Mouse (Mus musculus): ENCODE data around the gene Senp5. TPM values are rescaled to one million over a fixed set of nuclear protein-coding genes. Genes with fewer than 3 reads are reported as not detected.

Senp5 gene
- polyA plus RNA-seq, 1 experiment from 2014 or later: 14.0 TPM

GRCm38 (mm10) chr16:31945372-31945771, 57.7 kb downstream of the Senp5 start:
- Histone ChIP-seq H3K27ac (ENCODE audit: low read length) (no peak overlapping the region), H3K9me3 (ENCODE audit: low read length) (no peaks in the 10 kb centered on the region), H3K9ac (replicated peaks; ENCODE audit: low read length) (no peak overlapping the region), H3K4me3 (ENCODE audit: low read length) (no peak overlapping the region), H3K27me3 (ENCODE audit: insufficient read depth, low read length) (no peaks in the 10 kb centered on the region), H3K4me1 (ENCODE audit: insufficient read depth, low read length) (peaks cover 20% of the 10 kb centered on the region), H3K36me3 (ENCODE audit: insufficient read depth, low read length) (0 out of 2 replicates have a peak, but pooled peaks cover 6% of the 10 kb centered on the region), H3K4me2 (replicated peaks; ENCODE audit: low read depth, low read length) (no peak overlapping the region)
- ATAC-seq (ENCODE audit: low FRiP score, low TSS enrichment): no peak
- WGBS: 83% methylated on average over 6 of the region's 6 CpGs

- peaks cover 20% of the 10 kb centered on the region for H3K4me1 ChIP-seq (ENCODE audit: insufficient read depth, low read length)
- H3K9me3 ChIP-seq (ENCODE audit: low read length): no peaks in the 10 kb centered on the region
- no peak overlapping the region for H3K27ac ChIP-seq (ENCODE audit: low read length)
- WGBS: 90% methylated on average over 12 of the region's 12 CpGs
- no peak overlapping the region for H3K4me2 ChIP-seq (replicated peaks; ENCODE audit: low read depth, low read length)
- H3K4me3 ChIP-seq (ENCODE audit: low read length): no peak overlapping the region
- no peaks in the 10 kb centered on the region for H3K27me3 ChIP-seq (ENCODE audit: insufficient read depth, low read length)
- ATAC-seq (ENCODE audit: low FRiP score, low TSS enrichment): no peak
- no peak overlapping the region for H3K9ac ChIP-seq (replicated peaks; ENCODE audit: low read length)
- H3K36me3 ChIP-seq (ENCODE audit: insufficient read depth, low read length): 0 out of 2 replicates have a peak, but pooled peaks cover 6% of the 10 kb centered on the region
These were observed 58.3 kb downstream of the Senp5 start for GRCm38 (mm10) chr16:31944698-31945255.

GRCm38 (mm10) chr16:31943980-31944379, 59.1 kb downstream of the Senp5 start:
- no peak overlapping the region for H3K4me3 ChIP-seq (ENCODE audit: low read length)
- no peak overlapping the region for H3K4me2 ChIP-seq (replicated peaks; ENCODE audit: low read depth, low read length)
- H3K27ac ChIP-seq (ENCODE audit: low read length): no peak overlapping the region
- peaks cover 13% of the 10 kb centered on the region for H3K4me1 ChIP-seq (ENCODE audit: insufficient read depth, low read length)
- 3% methylated on average over 10 of the region's 10 CpGs for WGBS
- no peaks in the 10 kb centered on the region for H3K27me3 ChIP-seq (ENCODE audit: insufficient read depth, low read length)
- no peaks in the 10 kb centered on the region for H3K9me3 ChIP-seq (ENCODE audit: low read length)
- 0 out of 2 replicates have a peak overlapping the region, but pooled peaks have one; percentile 9 for H3K9ac ChIP-seq (replicated peaks; ENCODE audit: low read length)
- ATAC-seq (ENCODE audit: low FRiP score, low TSS enrichment): 0 out of 2 replicates have a peak, but pooled peaks have one; percentile 19
- H3K36me3 ChIP-seq (ENCODE audit: insufficient read depth, low read length): 0 out of 2 replicates have a peak, but pooled peaks cover 6% of the 10 kb centered on the region

GRCm38 (mm10) chr16:31940586-31940985, 62.5 kb downstream of the Senp5 start:
- H3K4me1 ChIP-seq (ENCODE audit: insufficient read depth, low read length): peaks cover 1% of the 10 kb centered on the region; the same call in 1 of the 2 replicates
- 0 out of 2 replicates have a peak, but pooled peaks cover 6% of the 10 kb centered on the region for H3K36me3 ChIP-seq (ENCODE audit: insufficient read depth, low read length)
- H3K4me2 ChIP-seq (replicated peaks; ENCODE audit: low read depth, low read length): no peak overlapping the region
- WGBS: 58% methylated on average over 2 of the region's 2 CpGs
- ATAC-seq (ENCODE audit: low FRiP score, low TSS enrichment): no peak
- H3K9ac ChIP-seq (replicated peaks; ENCODE audit: low read length): no peak overlapping the region
- H3K9me3 ChIP-seq (ENCODE audit: low read length): no peaks in the 10 kb centered on the region; the same call in 1 of the 2 replicates
- H3K4me3 ChIP-seq (ENCODE audit: low read length): no peak overlapping the region
- H3K27ac ChIP-seq (ENCODE audit: low read length): no peak overlapping the region
- peaks cover 11% of the 10 kb centered on the region for H3K27me3 ChIP-seq (ENCODE audit: insufficient read depth, low read length)

GRCm38 (mm10) chr16:31938856-31939255, 64.2 kb downstream of the Senp5 start:
- Histone ChIP-seq H3K4me2 (replicated peaks; ENCODE audit: low read depth, low read length) (no peak overlapping the region), H3K4me1 (ENCODE audit: insufficient read depth, low read length) (peaks cover 15% of the 10 kb centered on the region), H3K36me3 (ENCODE audit: insufficient read depth, low read length) (no peaks in the 10 kb centered on the region), H3K4me3 (ENCODE audit: low read length) (no peak overlapping the region), H3K27me3 (ENCODE audit: insufficient read depth, low read length) (peaks cover 27% of the 10 kb centered on the region), H3K9me3 (ENCODE audit: low read length) (no peaks in the 10 kb centered on the region; the same call in 1 of the 2 replicates), H3K9ac (replicated peaks; ENCODE audit: low read length) (no peak overlapping the region), H3K27ac (ENCODE audit: low read length) (no peak overlapping the region)
- ATAC-seq (ENCODE audit: low FRiP score, low TSS enrichment): no peak
- WGBS: 68% methylated on average over 6 of the region's 6 CpGs

- no peaks in the 10 kb centered on the region; the same call in 1 of the 2 replicates for H3K9me3 ChIP-seq (ENCODE audit: low read length)
- ATAC-seq (ENCODE audit: low FRiP score, low TSS enrichment): no peak
- no peak overlapping the region for H3K4me3 ChIP-seq (ENCODE audit: low read length)
These were observed 66.5 kb downstream of the Senp5 start for GRCm38 (mm10) chr16:31936568-31936967.

GRCm38 (mm10) chr16:31935091-31935979, 67.8 kb downstream of the Senp5 start:
- Histone ChIP-seq H3K4me3 (ENCODE audit: low read length) (peak overlapping the region; percentile 35), H3K9ac (replicated peaks; ENCODE audit: low read length) (0 out of 2 replicates have a peak overlapping the region, but pooled peaks have one; percentile 2), H3K27me3 (ENCODE audit: insufficient read depth, low read length) (peaks cover 30% of the 10 kb centered on the region), H3K9me3 (ENCODE audit: low read length) (no peaks in the 10 kb centered on the region; the same call in 1 of the 2 replicates), H3K4me2 (replicated peaks; ENCODE audit: low read depth, low read length) (peak overlapping the region; percentile 52), H3K4me1 (ENCODE audit: insufficient read depth, low read length) (peaks cover 26% of the 10 kb centered on the region), H3K27ac (ENCODE audit: low read length) (no peak overlapping the region), H3K36me3 (ENCODE audit: insufficient read depth, low read length) (no peaks in the 10 kb centered on the region)
- 6% methylated on average over 36 of the region's 36 CpGs for WGBS
- no peak for ATAC-seq (ENCODE audit: low FRiP score, low TSS enrichment)

More at GRCm38 (mm10) chr16:31936568-31936967, 66.5 kb downstream of the Senp5 start:
- Histone ChIP-seq H3K9ac (replicated peaks; ENCODE audit: low read length) (no peak overlapping the region), H3K36me3 (ENCODE audit: insufficient read depth, low read length) (no peaks in the 10 kb centered on the region), H3K27me3 (ENCODE audit: insufficient read depth, low read length) (peaks cover 30% of the 10 kb centered on the region), H3K27ac (ENCODE audit: low read length) (no peak overlapping the region), H3K4me1 (ENCODE audit: insufficient read depth, low read length) (peaks cover 26% of the 10 kb centered on the region), H3K4me2 (replicated peaks; ENCODE audit: low read depth, low read length) (no peak overlapping the region)
- WGBS: 84% methylated on average over 4 of the region's 4 CpGs

- H3K4me3 ChIP-seq (ENCODE audit: low read length): peak overlapping the region; percentile 35
These were observed 68.5 kb downstream of the Senp5 start for GRCm38 (mm10) chr16:31934550-31935010.

GRCm38 (mm10) chr16:31933751-31934549, 69.1 kb downstream of the Senp5 start, which contains the start of gene Pigz:
Pigz (plus strand) TSS chr16:31933851.
- Histone ChIP-seq H3K27me3 (ENCODE audit: insufficient read depth, low read length) (peaks cover 30% of the 10 kb centered on the region), H3K36me3 (ENCODE audit: insufficient read depth, low read length) (no peaks in the 10 kb centered on the region), H3K4me1 (ENCODE audit: insufficient read depth, low read length) (peaks cover 26% of the 10 kb centered on the region), H3K9me3 (ENCODE audit: low read length) (no peaks in the 10 kb centered on the region; the same call in 1 of the 2 replicates), H3K27ac (ENCODE audit: low read length) (no peak within 1 kb of the TSS), H3K4me2 (replicated peaks; ENCODE audit: low read depth, low read length) (peak within 1 kb of the TSS; percentile 67), H3K4me3 (ENCODE audit: low read length) (peak within 1 kb of the TSS; percentile 53), H3K9ac (replicated peaks; ENCODE audit: low read length) (peak within 1 kb of the TSS; percentile 46)
- 7% methylated on average over 42 of the region's 42 CpGs for WGBS
- no peak for ATAC-seq (ENCODE audit: low FRiP score, low TSS enrichment)

More at GRCm38 (mm10) chr16:31934550-31935010, 68.5 kb downstream of the Senp5 start:
- H3K4me1 ChIP-seq (ENCODE audit: insufficient read depth, low read length): peaks cover 26% of the 10 kb centered on the region
- H3K27ac ChIP-seq (ENCODE audit: low read length): no peak overlapping the region
- ATAC-seq (ENCODE audit: low FRiP score, low TSS enrichment): no peak
- WGBS: 21% methylated on average over 13 of the region's 13 CpGs
- H3K9ac ChIP-seq (replicated peaks; ENCODE audit: low read length): 0 out of 2 replicates have a peak overlapping the region, but pooled peaks have one; percentile 2
- no peaks in the 10 kb centered on the region; the same call in 1 of the 2 replicates for H3K9me3 ChIP-seq (ENCODE audit: low read length)
- H3K27me3 ChIP-seq (ENCODE audit: insufficient read depth, low read length): peaks cover 30% of the 10 kb centered on the region
- no peaks in the 10 kb centered on the region for H3K36me3 ChIP-seq (ENCODE audit: insufficient read depth, low read length)
- H3K4me2 ChIP-seq (replicated peaks; ENCODE audit: low read depth, low read length): peak overlapping the region; percentile 52
